Mouse (Mus musculus) liver, embryonic 14.5 days (tissue): Measurements from ENCODE around the gene Ccs.
A peak's percentile ranks its signal among the peaks of the same experiment; 100 is the strongest.

Experiments used
- CTCF ChIP-seq: IDR thresholded peaks from 2 replicates; pipeline ENCODE4 v1.5.1; 2016; ENCODE audit warnings: antibody characterized with exemption, low read depth, control low read depth
- EP300 ChIP-seq: IDR thresholded peaks from 2 replicates; pipeline ENCODE4 v1.6.1; 2016; ENCODE audit warnings: antibody characterized with exemption, low read depth

- TF ChIP-seq CTCF (peak; percentile 40), EP300 (no peak)
Measured at GRCm38 (mm10) chr19:4820678-4821303, 18.3 kb downstream of the Ccs start.
